Mouse (Mus musculus) c-Kit-positive CD71-negative TER-119-negative erythroid progenitor cells, embryonic 14.5 days (primary cell): ENCODE data around the gene Rdh19.
"Not testable (repeated sequence)": the region's sequence is repeated elsewhere in the genome, so short reads cannot be mapped to it uniquely, and the experiment has no call there.

ENCODE experiments used
- DNase-seq: peaks from one replicate; pipeline ENCODE4 v3.0.0-alpha.2; 2013; ENCODE audit warnings: low read depth

Gene Rdh19

DNA sequence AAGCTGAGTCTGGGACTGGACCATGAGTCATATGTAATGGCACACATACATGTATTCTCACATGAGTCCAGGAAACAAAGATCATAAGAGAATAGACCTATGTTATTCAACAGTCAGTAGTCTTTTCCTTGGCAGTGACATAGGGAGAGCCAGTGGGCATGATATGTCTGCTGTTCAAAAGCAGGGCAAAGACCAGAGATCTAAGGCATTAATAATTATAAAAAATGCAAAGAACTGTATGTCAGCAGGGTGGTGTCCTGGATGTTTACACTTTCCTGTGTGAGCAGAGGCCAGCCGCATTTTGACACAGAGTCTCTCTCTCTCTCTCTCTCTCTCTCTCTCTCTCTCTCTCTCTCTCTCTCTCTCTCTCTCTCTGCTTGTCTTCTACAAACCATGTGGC, at the start of gene Rdh19:
TSS of gene Rdh19 (plus strand) at position 301 of the 400 bp plus-strand sequence.
- no peak for DNase-seq

- DNase-seq: no peak
Measured at GRCm38 (mm10) chr10:127800891-127801290, 48.8 kb upstream of the Rdh19 start, which contains the start of gene Rdh16. Rdh16 (plus strand) TSS chr10:127801152.

- no peak for DNase-seq
Measured at GRCm38 (mm10) chr10:127801612-127802011, 48.1 kb upstream of the Rdh19 start.

DNA sequence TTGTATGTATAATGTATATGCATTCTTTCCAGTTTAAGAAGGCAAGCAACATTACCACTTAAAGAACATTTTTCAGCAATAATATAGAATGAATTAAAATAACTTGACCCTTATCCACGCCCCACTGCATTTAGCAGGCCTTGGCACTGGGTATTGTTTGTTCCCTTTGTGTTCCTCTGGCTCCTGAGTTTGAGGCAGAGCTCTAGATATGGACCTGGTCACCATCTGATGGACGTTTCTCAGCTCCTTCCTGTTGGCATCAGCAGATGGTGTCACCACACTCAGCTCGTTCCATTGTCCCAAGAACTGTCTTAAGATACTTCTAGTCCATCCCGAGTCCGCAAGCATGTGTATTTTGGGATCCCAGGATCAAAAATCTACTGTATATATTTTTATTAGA, 47.5 kb upstream of the Rdh19 start:
- DNase-seq: no peak

DNA sequence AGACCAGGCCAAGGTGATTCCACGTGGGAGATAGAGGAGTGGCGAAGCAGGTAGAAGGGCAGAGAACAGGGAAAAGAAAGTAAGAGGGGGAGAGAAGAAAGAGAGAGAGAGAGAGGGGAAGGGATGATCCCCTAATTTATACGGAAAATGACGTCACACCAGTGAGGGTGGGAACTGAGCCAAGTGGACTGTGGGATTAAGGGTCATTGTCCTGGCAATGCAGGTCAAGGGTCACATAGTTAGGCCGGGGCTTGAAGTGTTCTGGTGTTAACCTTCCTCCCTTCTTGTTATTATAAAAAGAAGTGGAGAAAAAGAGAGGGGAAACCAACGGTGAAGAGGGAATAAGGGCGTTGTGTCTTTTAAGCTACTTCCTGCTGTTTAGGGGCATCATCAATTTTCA, 45.3 kb upstream of the Rdh19 start:
- DNase-seq: no peak

DNA sequence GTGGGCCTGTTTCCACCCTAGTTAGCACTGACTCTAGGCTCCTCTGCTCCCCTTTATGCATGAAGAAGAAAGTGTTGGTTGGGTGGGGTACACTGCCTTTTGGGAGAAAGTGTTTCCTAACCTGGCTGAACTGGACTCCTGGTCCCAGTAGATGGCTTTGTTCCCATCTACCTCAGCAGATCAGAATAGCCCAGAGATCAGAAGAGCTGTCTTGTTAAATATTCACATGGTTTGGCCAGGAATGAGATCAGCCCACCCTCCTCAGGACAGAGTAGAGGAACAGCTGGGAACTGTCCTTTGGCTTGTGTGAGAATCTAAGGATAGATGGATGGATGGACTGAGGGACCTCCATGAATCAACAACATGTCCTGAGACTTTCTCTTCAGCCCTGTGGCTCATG, 33.8 kb upstream of the Rdh19 start:
- no peak for DNase-seq

GRCm38 (mm10) chr10:127817268-127817910, 32.3 kb upstream of the Rdh19 start:
- DNase-seq: not testable (repeated sequence)

DNA sequence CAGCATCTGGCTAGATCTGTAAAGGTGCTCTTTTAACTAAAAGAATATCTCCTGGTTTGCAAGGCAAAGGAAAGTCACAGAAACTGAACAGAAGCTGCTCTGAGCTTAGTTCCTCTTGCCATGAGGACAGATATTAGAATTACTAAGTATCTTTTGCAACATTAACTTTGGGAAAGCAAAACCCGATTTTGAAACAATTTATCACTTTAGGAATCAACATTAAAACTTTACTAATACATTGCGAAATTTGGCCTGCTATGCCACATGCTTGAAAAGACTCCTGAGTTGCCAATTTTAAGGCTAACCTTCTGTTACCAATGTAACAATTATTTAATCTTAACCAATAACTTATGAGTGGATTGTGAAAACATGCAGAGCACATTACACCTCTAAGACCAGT, 27.9 kb upstream of the Rdh19 start:
- DNase-seq: not testable (repeated sequence)

DNA sequence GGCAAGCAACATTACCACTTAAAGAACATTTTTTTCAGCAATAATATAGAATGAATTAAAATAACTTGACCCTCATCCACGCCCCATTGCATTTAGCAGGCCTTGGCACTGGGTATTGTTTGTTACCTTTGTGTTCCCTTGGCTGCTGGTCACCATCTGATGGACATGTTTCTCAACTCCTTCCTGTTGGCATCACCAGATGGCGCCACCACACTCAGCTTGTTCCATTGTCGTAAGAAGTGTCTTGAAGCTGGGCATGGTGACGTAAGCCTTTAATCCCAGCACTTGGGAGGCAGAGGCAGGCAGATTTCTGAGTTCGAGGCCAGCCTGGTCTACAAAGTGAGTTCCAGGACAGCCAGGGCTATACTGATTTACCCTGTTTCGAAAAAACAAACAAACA, 24.3 kb upstream of the Rdh19 start:
- DNase-seq: no peak

- DNase-seq: no peak
Measured at GRCm38 (mm10) chr10:127829121-127829520, 20.6 kb upstream of the Rdh19 start.

DNA sequence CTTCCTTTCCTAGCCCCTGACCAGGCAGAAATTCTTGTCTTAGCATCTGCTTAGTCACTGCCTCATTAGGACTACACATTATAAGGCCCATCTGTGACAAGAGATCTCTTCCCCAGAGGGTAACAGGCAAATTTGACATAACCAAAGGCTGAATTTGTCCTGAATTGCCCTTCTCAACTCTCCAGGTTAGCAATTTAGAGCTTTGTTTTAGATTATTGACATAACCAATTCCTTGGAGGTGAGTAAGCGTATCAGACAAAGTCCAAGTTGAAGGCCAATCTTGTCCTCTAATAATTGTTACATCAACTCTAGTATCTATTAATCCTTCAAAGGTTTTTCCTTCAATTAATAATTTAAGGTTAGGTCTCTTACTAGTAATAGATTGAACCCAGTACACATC, 15.5 kb upstream of the Rdh19 start:
- DNase-seq: not testable (repeated sequence)

- no peak for DNase-seq
Measured at GRCm38 (mm10) chr10:127835292-127835691, 14.4 kb upstream of the Rdh19 start.

DNA sequence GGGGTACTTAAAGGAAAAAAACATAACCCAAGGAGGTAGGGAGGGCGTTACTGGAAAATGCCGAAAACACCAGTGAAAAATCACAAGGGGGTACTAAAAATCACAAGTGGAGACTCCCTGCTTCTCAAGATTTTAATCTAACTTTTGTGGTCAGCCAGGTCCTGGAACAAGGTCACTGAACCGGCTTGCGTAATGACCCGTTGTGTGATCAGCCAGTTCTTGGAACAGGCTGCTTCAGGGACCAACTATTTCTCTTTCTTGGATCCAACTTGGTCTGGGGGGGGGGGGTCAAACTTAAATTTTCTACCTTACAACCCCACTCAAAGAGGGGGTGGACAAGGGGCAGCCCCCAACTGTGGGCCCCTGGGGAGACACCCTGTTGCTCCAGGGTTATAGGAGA, 11.9 kb upstream of the Rdh19 start:
- DNase-seq: not testable (repeated sequence)

- no peak for DNase-seq
Measured at GRCm38 (mm10) chr10:127838539-127838938, 11.2 kb upstream of the Rdh19 start.

GRCm38 (mm10) chr10:127840776-127841175, 9.0 kb upstream of the Rdh19 start:
- DNase-seq: no peak

- not testable (repeated sequence) for DNase-seq
Measured at GRCm38 (mm10) chr10:127845945-127846344, 3.8 kb upstream of the Rdh19 start.

GRCm38 (mm10) chr10:127848089-127848488, 1.6 kb upstream of the Rdh19 start:
- DNase-seq: no peak

DNA sequence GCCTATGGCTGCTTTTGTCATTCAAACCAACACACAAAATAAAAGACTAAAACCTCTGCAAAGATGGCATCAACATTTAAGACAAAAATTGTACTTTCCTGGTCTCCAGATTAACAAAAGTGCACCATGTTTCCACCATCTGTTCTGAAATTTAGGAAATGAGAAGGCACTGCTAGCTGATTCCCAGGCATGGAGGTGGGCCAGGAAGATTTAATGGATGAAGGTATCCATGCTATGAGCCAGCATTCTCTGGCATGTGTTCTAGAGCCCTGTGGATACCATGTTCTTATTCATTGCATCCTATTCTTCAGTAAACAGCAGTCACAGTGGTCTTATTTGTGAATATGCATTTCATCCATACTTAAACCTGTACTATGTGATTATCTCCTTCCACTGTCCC, 6.6 kb downstream of the Rdh19 start:
- no peak for DNase-seq

- no peak for DNase-seq
Measured at GRCm38 (mm10) chr10:127864931-127865330, 15.2 kb downstream of the Rdh19 start.

GRCm38 (mm10) chr10:127866232-127866631, 16.5 kb downstream of the Rdh19 start, which contains the start of gene Rdh16f2:
Rdh16f2 (plus strand) TSS chr10:127866474.
- DNase-seq: no peak

DNA sequence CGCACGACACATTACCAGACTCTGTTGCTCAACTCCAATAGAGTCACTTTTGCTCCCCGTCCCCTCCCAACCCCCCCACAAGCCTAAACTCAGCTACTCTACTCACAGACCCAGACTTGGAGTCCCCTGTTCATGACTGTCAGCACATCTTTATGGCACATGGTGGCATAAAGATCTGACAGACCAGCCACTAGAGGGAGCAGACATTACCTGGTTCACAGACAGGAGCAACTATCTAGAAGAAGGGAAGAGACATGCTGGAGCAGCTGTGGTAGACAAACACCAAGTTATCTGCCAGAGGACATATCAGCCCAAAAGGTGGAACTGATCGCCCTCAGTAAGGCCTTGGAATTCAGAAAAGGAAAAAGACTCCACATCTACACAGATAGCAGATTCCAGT, 22.8 kb downstream of the Rdh19 start:
- no peak for DNase-seq

- no peak for DNase-seq
Measured at GRCm38 (mm10) chr10:127877681-127878080, 28.0 kb downstream of the Rdh19 start.

- no peak for DNase-seq
Measured at GRCm38 (mm10) chr10:127878262-127879057, 28.7 kb downstream of the Rdh19 start.
